Mouse (Mus musculus) layer of hippocampus, postnatal 14 days (tissue): Measurements from ENCODE around the gene Wipi2. TPM values are rescaled to one million over a fixed set of nuclear protein-coding genes. Genes with fewer than 3 reads are reported as not detected.

Source experiments
- DNase-seq, 2 experiments: peaks; one replicate each; pipeline ENCODE4 v3.0.0; 2021 to 2022; ENCODE audit warnings: low spot score in 2 of 2, mixed read lengths in 1 of 2
- long read RNA-seq, 2 experiments: library from polyadenylated mRNA; stranded (forward); transcript quantifications; one replicate each; pipeline ENCODE4 v2.0.0; 2021
- total RNA-seq, 2 experiments: library from RNA; stranded (reverse); gene quantifications; 2 replicates each; pipeline ENCODE4 v1.2.3; 2021

The Wipi2 gene
- total RNA-seq, result 10 to 100 TPM; 81.7 to 88.5 TPM
- long read RNA-seq, experiment 1, full-length matches to known transcripts, result 58 of 77 reads
- long read RNA-seq, experiment 1, partial matches to known transcripts, result 14 of 77 reads
- long read RNA-seq, experiment 1, other reads (novel, unspliced or antisense), result 5 of 77 reads
- long read RNA-seq, experiment 2, full-length matches to known transcripts, result 71 of 102 reads
- long read RNA-seq, experiment 2, partial matches to known transcripts, result 7 of 102 reads
- long read RNA-seq, experiment 2, other reads (novel, unspliced or antisense), result 24 of 102 reads

DNA sequence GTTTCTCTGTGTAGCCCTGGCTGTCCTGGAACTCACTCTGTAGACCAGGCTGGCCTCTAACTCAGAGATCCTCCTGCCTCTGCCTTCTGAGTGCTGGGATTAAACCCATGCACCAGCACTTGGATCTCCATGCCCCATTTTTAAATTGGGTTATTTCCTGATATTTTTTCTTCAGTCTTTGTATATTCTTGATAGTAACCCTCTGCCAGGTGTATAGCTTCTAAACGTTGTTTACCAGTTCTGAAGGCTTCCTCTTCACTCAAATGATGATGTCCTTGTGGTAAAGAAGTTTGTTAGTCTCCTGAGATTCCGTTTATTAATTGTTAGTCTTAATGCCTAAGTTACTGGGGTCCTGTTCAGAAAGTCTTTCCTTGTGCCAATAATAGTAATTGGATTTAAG, at the start of gene Wipi2:
TSS of gene Wipi2 (plus strand) at position 301 of the 400 bp plus-strand sequence.
- no peak for DNase-seq

DNA sequence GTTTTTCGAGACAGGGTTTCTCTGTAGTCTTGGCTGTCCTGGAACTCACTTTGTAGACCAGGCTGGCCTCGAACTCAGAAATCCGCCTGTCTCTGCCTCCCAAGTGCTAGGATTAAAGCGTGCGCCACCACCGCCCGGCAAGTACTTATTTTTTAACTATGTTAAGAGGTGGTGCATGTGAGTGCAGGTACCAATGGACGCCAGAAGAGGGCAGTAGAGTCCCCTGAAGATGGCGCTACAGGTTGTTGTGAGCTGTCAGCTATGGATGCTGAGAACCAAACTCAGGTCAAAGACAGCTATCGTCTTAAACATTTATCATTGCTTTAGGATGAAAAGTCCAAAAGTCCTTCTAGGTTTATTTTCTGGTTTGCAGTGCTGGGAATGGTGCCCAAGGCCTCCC, 49.3 kb upstream of the Wipi2 start:
- DNase-seq, result no peak

DNA sequence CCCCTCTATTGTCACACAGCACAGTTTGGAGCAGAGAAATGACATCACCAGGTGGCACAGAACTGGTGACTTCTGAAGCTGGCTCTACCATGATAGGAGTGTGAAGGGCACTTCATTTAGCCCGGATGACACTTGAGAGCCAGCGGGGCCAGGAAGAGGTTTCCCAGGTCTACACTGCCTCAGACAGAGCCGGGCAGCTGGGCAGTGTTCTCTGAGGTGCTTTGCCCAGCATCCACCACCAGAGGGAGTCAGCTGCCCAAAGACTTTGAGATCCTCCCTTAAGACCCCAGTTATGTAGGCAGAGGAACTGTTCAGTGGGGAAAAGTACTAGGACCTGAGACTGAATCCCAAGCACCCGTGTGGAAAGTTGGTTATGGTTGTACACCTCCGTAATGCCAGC, 46.0 kb upstream of the Wipi2 start:
- DNase-seq, result peak; percentile 75 to 76

DNA sequence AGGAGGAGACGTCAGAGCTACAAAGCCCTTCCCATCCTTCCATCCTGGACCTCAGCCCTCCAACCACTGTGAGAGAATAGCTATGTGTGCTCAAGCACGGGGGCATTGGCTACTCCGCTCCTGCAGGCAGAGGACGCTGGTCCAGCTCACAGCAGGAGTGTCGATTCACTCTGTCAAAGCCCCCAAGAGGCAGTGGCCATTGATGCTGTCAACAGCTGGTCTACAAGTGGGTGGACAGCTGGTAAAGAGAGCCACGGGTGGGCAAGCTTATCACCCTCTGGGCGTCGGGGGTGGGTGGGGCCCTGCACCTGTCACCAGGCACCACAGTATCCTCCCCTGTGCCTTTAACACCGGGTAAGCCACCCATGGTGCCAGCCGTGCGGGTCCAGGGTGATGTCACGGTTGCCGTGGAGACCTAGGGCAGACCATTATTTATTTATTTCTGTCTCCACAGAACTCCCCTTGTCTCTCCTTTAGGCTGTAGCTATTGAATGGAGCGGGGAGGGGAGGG, 43.8 kb upstream of the Wipi2 start:
- DNase-seq, result peak; percentile 66 to 86

DNA sequence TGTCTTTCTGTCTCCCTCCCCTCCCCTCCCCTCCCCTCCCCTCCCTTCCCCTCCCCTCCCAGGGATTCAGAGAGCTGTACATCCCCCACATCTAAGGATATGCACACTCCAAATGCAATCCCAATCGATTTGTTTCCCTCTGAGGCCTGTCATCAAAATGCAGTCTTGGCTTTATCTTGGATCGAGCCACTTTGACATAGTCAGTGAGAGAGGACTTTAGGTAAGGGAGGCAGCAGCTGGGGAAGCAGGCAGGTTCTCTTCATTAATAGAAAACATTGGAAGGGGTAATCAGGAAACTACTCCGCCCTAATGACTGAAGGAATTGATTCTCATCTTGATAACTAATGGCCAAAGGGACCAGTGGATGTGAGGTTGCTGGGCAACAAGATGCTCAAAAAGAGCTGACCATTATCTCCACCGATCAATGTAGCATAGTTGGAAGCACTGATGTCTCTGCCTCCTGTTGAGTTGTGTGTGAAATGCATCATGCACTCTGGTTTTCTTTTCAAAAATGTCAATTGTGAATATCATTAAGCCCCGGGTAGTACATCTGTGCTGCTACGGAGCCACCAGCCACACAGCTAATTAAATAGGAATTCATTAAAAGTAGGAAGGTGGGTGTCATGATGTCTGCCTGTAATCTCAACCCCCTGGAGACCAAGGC, 36.4 kb upstream of the Wipi2 start:
- DNase-seq, result peak in 1 of 2 experiments; percentile 52

DNA sequence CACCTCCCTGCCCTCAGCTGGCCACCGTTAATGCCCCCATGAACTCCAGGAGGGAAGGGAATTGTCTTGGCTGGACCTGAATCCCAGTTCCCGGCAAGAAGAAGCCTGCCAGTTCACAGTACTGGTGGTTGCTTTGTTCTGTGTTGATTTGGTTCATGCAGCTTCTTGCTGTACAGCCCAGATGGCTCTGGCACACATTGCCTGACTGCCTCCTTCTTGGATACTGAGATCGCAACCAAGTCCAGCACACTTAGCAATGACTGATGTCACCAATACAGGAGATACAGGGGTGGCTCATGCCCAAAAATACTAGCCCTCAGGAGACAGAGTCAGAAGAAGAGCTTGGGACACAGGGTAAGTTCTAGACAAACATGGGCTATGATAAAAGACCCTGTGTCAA, 31.8 kb upstream of the Wipi2 start:
- peak; percentile 53 to 77 for DNase-seq

DNA sequence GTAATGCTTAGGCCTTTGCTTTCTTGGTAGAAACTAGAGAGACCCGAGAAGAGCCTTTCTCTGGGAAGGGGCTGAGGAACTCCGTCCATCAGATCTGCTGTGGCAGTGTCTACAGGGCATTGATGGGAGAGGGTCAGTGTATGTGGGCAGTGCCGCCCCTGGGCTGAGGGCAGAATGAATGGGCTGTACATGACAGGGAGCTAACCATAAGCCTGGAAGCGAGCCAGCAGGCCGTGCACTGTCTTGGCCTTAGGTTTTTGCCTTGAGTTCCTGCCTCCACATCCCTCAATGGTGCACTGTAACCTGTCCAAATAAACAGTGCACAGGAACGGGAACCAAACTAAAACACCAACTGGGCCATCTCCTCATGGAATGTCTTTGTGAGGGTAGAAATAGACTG, 30.8 kb upstream of the Wipi2 start:
- no peak for DNase-seq

DNA sequence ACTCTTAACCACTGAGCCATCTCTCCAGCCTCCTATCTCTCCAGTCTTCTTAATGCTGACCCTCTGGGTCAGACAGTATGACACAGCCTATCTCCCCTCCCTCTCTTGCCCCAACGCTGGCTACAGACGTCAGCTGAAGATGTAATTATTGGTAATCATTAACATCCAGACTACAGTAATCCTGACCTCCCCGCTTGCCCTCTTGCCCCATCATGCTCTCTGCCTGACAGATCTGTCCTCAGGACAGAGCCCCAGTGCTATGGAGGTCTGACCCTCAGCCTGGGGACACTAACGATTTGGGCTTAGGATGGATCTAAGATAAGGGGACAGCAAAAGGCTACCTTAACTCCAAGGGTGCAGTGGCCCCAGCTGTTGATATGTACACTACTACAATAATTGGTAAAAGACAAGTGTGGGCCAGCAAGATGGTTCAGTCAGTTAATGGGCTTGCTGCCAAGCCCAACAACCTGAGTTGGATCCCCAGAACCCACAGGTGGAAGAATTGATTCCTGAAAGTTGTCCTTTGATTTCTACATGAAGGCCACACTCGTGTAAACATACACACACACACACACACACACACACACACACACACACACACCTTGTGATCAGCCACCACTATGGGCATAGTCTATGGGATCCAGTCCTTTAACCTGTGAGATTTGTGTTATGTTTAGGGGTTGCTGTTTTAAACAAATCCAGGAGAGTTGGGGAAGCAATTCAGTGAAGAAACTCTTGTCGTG, 29.7 kb upstream of the Wipi2 start:
- no peak for DNase-seq

DNA sequence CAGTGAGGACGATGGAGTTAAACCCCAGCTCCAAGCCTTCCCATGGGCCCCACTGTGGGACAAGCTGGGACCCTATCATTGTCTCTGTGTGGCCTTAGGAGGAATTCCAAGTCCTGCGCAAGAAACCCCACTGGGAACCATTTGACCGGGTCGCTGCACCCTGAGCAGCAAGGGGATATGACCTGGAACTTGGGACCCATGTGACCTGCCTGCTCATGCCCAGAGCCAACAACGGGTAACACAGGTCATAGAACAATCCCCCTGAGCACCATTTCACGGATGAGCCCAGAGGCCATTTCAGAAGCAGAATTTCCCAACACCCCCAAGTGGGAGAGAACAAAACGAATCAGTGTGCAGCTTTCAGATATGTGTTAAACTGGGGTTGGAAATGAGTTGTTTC, 23.1 kb upstream of the Wipi2 start:
- DNase-seq, result no peak

DNA sequence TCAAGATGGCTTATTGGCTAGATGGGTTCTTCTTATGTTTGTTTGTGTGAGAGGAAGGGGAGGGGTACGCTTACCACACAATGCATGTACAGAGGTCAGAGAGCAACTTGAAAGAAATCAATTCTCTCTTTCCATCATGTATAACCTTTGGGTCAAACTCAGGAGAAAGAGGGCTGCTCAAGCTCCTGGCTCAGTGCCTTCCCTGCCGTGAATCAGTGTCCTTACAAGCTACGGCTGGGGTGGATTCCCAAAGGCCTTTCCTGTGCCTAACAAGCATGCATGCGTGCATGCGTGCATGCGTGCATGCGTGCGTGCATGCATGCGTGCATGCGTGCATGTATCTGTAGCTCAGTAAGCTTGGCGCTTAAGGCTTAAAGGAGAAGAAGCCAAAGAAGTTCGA, 22.2 kb upstream of the Wipi2 start:
- DNase-seq, result no peak

DNA sequence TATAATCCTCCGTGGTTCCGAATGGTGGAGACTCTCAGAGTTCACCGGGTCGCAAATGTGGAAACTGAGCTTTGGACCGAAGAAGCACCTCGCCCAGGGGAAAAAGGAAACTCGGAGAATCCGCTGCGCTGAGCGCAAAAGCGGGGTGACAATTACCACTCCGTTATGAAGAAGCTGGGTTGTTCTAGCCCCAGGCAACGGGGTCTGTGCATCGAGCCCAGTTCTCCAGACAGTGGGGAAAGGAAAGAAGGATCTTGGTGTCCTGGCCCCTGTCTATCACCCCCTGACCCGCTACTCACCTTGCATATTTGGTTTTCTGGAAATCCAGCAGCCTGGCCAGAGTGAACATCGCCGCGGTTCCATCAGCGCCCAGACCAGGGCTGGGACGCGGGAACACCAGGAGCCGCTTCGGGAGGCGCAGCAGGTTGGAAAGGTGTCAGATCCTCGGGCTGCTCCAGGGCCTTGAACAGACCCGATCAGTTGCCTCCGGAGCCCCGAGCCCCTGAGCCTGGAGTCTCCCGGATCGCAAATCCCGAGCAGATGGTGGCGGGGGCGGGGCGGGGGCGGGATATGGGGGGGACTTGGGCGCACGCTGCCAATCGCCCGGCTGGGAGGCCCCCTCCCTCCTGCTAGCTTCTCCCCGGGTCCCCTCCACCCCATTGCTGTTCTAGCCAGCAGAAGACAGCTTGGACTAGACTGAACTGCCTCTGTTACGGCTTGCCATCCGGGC, 19.1 kb upstream of the Wipi2 start, which contains the start of gene Mmd2:
TSS of gene Mmd2 (minus strand) at position 542 of the 730 bp plus-strand sequence.
- DNase-seq, result peak; percentile 71 to 87

DNA sequence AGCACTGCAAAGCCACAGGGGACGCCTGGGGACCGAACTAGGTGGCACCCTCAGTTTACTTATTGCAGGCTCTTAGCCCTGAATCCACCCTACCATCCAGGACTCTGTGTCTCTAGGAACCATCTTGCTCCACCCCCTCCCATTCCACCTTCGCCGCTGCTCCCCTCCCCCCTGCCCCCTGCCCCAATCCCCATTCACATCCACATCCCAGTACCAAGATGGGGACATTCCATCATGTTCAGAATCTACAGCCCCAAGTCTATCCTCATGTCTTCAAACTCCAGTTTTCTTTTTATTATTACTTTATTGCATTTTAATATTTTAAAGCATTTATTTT, 18.5 kb upstream of the Wipi2 start:
- no peak for DNase-seq

DNA sequence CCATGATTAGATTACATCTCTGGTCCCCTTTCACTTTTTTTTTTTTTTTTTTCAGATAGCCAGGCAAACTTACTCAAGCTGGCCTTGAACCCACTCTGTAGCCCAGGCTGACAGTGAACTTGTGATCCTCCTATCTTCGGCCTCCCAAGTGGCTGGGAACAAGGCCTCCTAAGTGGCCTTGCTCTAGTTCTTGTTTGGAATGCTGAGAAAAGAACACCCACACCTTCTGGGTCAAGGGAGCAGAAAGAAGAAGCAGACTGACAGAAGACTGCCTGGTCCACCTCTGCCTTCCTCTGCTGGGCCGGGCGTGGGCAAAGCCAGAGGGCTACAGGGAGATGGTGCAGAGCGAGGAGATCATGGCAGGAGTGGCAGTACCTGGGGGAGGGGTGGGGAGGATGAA, 17.1 kb upstream of the Wipi2 start:
- no peak for DNase-seq

DNA sequence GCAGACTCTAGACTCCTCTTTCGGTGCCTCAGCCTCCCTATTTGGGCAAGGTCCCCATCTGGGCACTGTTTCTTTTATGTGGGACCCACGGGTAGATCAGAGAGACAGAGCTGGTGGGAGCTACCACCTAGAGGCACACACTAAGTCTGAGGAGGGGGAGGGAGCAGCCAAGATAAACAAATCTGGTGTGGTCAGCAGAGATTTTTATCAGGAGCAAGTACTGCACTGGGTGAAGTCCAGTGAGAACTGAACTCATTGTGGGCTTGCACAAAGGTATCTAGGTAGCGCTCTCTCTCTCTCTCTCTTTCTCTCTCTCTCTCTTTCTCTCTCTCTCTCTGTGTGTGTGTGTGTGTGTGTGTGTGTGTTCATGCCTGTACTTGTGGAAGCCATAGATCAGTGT, 13.0 kb upstream of the Wipi2 start:
- DNase-seq, result no peak

DNA sequence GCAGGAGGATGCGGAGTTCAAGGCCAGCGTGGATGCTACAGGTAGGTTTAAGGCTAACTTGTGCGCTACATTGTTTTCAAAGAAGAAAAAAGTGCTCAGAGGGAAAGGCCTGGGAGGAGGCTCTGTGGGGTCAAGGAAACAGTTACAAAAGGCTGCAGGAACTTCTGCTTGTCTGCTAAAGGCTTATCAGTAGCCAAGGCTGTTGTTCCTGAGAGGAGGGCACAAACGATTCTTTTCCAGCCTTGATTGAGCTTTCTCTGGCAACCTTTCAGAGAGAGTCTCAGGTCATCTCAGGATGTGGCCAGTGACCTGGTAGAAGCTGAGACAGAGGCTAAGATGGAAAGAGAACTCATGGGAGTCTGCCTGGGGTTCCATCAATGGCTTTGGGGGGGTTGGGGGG, 11.9 kb upstream of the Wipi2 start:
- no peak for DNase-seq

DNA sequence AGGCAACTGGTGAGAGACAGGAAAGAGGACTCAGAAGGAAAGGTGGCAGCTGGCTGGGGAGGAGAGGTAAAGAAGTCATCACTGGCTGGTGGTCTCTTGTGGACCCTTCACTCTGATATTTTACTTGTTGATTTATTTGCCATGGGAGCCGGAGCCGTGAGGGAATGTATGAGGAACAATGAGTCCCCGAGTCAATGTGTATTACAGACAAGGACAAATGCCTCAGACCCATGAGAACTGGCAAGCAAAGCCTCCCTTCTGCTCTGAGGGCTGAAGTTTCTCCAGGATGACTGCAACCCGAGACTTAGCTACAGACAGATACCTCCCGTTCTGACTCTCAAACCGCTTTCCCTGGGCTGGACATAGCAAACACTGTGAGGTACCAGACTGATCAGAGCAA, 11.2 kb upstream of the Wipi2 start:
- no peak for DNase-seq

DNA sequence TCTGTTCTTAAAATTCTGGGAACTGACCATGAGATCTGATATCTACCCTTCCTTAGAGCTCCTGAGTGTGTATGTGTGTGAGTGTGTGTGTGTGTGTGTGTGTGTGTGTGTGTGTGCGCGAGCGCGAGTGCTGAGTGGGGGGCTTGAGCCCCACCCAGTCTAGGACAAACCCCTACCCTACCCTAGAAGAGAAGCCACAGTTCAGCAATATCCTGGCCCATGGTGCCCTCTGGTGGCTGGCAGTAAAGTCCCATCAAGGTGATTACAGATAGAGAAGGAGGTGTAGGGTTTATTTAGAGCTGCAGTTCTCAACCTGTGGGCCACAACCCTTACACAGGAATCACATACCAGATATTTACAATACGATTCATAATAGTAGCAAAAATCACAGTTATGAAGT, 7.6 kb upstream of the Wipi2 start:
- DNase-seq, result peak in 1 of 2 experiments; percentile 62

DNA sequence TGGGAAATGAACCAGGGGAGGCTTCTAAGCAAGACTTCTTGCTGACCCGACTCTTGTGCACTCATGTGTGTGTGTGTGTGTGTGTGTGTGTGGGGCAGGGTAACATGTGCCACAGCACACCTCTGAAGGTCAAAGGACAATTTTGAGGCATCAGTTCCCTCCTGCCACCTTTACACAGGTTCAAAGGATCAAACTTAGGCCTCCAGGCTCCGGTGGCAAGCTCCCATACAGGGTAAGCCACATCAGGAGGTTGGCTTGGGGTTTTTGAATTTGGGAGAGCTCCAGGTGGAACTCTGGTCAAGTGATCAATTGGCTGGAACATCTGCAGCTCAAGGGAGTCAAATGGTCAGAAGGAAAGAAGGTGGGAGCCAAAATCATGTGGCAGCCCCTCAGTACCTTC, 6.1 kb upstream of the Wipi2 start:
- no peak for DNase-seq

DNA sequence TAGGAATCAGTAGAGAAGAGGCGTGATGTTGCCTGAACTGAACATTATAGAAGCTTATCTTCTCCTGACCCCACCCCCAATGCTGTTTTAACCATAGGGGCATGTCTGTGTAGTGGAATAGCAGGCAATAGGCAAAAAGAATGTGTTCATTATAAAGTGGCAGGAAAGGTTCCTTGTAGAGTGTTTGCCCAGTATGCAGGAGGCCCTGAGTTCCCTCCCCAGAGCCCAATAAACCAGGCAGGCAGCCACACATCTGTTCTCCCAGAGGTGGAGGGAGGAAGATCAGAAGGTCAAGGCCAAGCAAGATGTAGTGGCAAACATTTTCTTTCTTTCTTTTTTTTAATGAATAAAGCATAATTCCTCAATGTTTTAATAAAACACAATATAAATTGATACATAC, 5.4 kb upstream of the Wipi2 start:
- no peak for DNase-seq

DNA sequence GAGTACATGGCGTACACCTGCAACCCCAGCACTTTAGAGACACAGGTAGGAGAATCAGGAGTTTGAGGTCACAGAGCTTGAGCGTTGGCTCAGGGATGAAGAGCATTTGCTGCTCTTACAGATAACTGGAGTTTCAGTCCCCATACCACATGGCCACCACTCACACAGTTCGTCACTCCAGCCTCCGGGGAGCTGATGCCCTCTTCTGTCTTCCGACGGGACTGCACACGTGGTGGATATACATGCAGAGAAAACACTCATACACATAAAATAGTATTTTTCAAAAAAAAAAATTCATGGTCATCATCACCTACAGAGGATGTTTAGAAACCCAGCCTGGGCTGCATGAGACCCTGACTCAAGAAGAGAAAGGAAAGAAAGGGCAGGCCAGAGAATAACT, 4.4 kb upstream of the Wipi2 start:
- no peak for DNase-seq
